Mouse (Mus musculus) heart, adult 2 months (tissue): Measurements from ENCODE around the gene Paf1.

Experiments used
- CTCF ChIP-seq: fragments of 200-600 bp; IDR thresholded peaks from 2 replicates; pipeline ENCODE4 v1.8.1; 2022; ENCODE audit warnings: antibody characterized with exemption, mild to moderate bottlenecking, moderate library complexity
- POLR2A ChIP-seq: fragments of 200-500 bp; IDR thresholded peaks from 2 replicates; pipeline ENCODE4 v1.6.1; 2011; ENCODE audit warnings: mild to moderate bottlenecking, low read depth, low read length, control low read depth; ENCODE audit not compliant: insufficient read depth

GRCm38 (mm10) chr7:28372251-28373108 lies 20.3 kb upstream of the Paf1 start, which contains the start of gene Plekhg2:
- peak; percentile 82 for TF ChIP-seq CTCF
- peak; percentile 70 for TF ChIP-seq POLR2A
